Mouse (Mus musculus) lung, adult 18-20 months (tissue): ENCODE data around the gene Atraid.

Experiments
- DNase-seq, 2 experiments: peaks; one replicate each; pipeline ENCODE4 v3.0.0; 2022; ENCODE audit warnings: mixed read lengths in 2 of 2

Atraid gene

DNA sequence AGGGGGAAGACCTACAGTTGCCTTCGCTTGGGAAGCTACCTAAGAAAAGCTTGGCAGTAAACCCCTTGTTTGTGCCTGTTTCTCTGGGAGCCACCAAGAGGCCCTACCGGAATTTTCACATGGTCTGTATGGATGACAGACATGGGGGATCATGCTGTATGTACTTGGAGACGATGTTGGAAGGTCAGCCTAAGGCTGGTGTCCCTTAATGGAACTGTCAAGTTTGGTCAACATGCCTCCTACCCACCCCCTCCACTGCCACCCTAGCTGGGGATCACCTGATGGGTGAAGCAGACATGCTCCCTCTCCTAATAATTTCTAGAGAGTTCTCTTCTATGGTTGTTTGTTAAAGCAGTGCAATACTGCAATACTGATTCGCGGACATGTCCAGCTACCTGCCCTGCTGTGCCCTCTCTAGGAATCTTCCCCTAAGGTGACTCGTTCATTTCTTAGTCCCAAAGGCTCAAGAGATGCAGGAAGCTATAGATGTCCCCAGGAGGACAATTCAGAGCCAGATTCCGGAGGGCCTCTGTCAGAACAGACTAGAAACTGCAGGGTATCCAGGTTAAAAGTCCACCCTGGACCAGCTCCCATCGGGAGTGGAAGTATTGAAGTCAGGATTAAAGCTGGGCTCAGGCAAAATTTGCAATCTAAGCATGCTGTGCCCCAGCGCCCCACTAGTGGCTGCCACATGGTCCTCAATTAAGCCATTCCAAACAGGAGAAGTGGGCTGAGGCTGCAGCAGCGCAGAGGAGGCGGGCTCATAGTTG lies 47.8 kb downstream of the Atraid start:
- DNase-seq = no peak
